Mouse (Mus musculus): ENCODE data around the gene Sftpa1. TPM values are rescaled to one million over a fixed set of nuclear protein-coding genes. Genes with fewer than 3 reads are reported as not detected.

The Sftpa1 gene
- polyA plus RNA-seq (2015; fragmentation: Nextera tagmentation; extraction: Ambion mirVana), result 0.14 and 0.21 TPM in 2 replicates

GRCm38 (mm10) chr14:41131540-41131939 lies at the start of gene Sftpa1:
Gene Sftpa1, plus strand, starts transcription at chr14:41131782.

GRCm38 (mm10) chr14:41104853-41105444 lies 26.6 kb upstream of the Sftpa1 start, which contains the start of gene Mat1a:
Gene Mat1a, plus strand, starts transcription at chr14:41105035.

GRCm38 (mm10) chr14:41151220-41151898 lies 19.8 kb downstream of the Sftpa1 start, which contains the start of gene Mbl1:
Gene Mbl1, plus strand, starts transcription at chr14:41151458.

GRCm38 (mm10) chr14:41185059-41185821 lies 53.7 kb downstream of the Sftpa1 start, which contains the start of gene Sftpd:
Gene Sftpd, minus strand, starts transcription at chr14:41185149.

Other genes starting within 250 kb of the Sftpa1 start
- gene Sh2d4b, start 238.5 kb upstream of the Sftpa1 start, polyA plus RNA-seq (2015; fragmentation: Nextera tagmentation; extraction: Ambion mirVana), result 0.29 and 0.32 TPM in 2 replicates
- gene Tspan14, start 165.0 kb upstream of the Sftpa1 start, polyA plus RNA-seq (2015; fragmentation: Nextera tagmentation; extraction: Ambion mirVana), result 32.9 and 39.6 TPM in 2 replicates
- 76.8 and 81.6 TPM in 2 replicates for gene Fam213a, start 118.0 kb upstream of the Sftpa1 start, polyA plus RNA-seq (2015; fragmentation: Nextera tagmentation; extraction: Ambion mirVana)
- not detected in 2 replicates for gene Dydc2, start 62.6 kb upstream of the Sftpa1 start, polyA plus RNA-seq (2015; fragmentation: Nextera tagmentation; extraction: Ambion mirVana)
- not detected in 2 replicates for gene Dydc1, start 58.9 kb upstream of the Sftpa1 start, polyA plus RNA-seq (2015; fragmentation: Nextera tagmentation; extraction: Ambion mirVana)
- gene Mat1a, start 26.7 kb upstream of the Sftpa1 start, polyA plus RNA-seq (2015; fragmentation: Nextera tagmentation; extraction: Ambion mirVana), result 0.11 and 0.40 TPM in 2 replicates
- gene Mbl1, start 19.7 kb downstream of the Sftpa1 start, polyA plus RNA-seq (2015; fragmentation: Nextera tagmentation; extraction: Ambion mirVana), result not detected in 2 replicates
- gene Sftpd, start 53.4 kb downstream of the Sftpa1 start, polyA plus RNA-seq (2015; fragmentation: Nextera tagmentation; extraction: Ambion mirVana), result 0.12 TPM in 1 of 2 replicates, not detected in the other
- gene Gm2832, start 147.0 kb downstream of the Sftpa1 start, polyA plus RNA-seq (2015; fragmentation: Nextera tagmentation; extraction: Ambion mirVana), result not detected in 2 replicates
- not detected in 2 replicates for gene Gm5798, start 216.8 kb downstream of the Sftpa1 start, polyA plus RNA-seq (2015; fragmentation: Nextera tagmentation; extraction: Ambion mirVana)